Mouse (Mus musculus) T-cell, adult 2 months (primary cell): ENCODE measurements around the gene Dock10.
A peak's percentile ranks its signal among the peaks of the same experiment; 100 is the strongest.

Experiments
- DNase-seq: peaks from one replicate; pipeline ENCODE4 v3.0.0; 2022; ENCODE audit warnings: low spot score

Gene Dock10

DNA sequence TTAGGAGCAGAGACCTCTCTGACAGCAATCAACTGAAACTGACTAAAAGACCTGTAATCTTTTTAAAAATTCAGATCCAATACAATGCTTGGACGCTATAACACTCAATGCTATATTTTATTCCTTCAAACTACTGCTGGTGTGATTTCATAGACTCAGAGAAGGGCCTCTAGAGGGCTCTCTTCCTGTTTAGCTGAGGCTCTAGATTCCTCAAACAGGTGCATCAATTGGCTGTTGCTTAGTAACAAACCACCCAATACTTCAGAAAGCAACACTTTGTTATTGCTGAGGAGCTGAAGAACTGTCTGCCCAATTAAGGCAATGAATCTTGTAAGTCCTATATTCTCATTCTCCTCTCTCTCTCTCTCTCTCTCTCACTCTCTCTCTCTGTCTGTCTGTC, 30.1 kb downstream of the Dock10 start:
- peak; percentile 84 for DNase-seq

DNA sequence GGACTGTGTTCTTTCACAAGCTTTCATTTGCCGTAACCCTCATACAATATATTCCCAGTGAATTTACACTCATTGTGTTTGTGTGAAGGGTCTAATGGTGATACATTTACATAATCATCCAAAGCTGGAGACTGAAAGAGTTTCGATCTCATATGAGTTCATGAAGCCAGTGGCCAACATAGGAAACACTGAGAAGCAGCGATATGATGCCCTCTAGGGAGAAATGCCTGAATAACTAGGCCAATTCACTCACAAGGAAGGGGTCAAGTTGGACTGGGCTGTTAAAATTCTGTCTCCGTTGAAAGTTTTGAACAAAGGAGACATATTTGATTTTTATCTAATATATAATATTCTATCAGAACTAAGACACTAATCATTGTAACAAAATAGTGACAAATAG, 30.9 kb downstream of the Dock10 start:
- no peak for DNase-seq

DNA sequence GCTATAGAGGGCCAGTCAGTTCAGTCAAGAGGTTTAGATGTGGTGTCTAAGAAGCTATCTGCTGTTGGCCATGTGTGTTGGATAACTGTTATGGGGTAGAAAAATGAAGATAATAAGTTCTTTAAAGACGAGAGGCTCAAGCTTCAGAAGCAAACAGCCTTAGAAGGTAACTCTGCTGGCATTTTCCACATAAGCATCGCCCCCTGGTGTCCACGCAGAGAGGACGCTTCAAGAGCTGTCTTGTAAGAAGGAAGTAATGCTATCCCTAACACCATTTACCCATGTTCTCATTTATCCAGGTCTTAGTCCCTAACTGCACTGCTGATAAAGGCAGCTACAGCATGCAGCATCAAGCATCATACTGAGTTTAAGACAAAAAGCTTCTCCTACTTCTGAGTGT, 35.7 kb downstream of the Dock10 start:
- peak; percentile 77 for DNase-seq

DNA sequence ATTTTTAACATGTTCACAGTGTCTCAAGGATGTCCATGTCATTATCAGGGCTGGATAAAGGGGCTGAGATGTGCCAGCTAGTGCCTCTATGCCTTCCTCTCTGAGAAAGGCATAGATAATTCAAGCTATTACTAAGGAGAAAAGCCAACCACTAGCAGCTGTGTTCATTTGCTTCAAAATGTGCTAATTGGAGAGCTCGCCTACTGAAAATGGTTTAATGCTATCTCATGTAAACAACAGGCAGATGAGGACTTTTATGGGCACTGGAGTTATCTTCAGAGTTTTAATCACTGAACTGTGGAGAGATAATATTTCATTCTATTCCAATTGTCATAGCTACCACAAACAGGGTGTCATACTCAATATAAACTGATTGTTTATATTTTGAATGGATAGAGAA, 36.3 kb downstream of the Dock10 start:
- no peak for DNase-seq

DNA sequence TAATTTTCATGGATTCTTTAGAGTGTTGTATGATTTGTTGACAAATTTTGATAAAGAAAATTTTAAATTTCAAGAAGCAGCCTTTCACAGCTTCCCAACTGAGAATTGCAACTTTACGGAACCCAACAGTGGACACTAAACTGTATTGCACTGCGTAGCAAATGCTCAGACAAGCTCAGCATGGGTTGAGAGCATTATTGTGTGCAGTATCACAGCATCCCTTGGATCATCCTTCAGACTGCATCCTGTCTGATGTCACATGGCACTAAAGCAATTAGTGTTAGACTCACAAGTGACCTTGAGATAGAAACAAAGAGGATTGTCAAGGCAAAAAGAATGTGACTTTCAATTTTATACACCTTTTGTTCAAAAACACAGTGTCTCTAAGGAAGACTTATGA, 37.1 kb downstream of the Dock10 start:
- no peak for DNase-seq

DNA sequence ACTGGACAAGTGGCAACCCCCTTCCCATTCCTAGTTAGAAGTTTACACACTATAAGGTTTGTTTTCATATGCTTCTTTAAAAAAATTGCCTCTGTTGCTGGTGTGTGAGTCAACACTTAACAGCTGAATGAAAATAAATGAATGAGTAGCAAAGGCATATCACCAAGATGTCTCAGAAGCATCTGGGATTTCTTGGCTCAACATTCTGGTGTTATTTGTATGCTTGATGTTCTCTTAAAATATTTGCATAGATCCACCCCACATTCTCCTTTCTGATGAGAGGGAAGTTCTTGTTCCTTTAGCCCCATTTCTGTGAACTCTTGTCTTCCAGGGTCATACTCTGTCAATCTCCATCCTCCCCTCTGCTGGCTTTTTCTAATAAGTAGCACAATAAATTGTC, 38.2 kb downstream of the Dock10 start:
- DNase-seq = no peak

DNA sequence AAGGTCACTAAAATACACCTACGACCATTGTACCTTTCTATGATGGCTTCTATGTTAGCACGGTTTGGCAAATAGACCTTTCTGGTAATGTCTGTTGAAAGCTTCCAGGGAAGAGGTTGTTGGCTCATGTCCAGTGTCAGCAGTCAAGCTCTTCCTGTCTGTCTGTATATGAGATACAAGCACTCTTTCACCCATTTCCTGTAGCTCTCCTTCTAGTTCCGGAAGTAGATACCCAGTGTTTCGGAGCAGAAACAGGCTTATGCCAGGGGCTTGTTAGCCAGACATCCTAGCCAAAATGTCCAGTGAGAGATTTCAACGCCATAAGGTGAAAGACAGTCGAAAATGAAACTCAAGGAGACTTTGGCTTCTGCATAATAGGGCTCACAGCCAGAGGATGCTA, 38.9 kb downstream of the Dock10 start:
- peak; percentile 41 for DNase-seq

DNA sequence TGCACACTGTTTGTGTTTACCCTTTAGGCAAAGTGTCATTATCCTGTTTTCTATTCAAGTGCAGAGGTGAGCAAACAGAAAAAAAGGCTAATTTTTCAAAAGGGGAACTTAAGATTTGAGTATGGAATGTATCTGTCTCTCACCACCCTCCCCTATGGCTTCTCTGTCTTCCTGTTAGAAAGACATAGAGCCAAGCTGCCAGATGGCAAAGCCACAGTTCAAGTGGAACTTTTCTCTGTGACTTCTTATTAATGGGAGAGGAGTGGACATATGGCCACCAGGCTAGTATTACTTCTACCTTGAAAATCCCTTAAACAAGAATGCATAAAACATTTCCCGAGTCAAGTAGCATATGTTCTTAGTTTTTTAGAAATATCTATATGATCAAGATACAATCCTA, 39.7 kb downstream of the Dock10 start:
- DNase-seq = no peak

DNA sequence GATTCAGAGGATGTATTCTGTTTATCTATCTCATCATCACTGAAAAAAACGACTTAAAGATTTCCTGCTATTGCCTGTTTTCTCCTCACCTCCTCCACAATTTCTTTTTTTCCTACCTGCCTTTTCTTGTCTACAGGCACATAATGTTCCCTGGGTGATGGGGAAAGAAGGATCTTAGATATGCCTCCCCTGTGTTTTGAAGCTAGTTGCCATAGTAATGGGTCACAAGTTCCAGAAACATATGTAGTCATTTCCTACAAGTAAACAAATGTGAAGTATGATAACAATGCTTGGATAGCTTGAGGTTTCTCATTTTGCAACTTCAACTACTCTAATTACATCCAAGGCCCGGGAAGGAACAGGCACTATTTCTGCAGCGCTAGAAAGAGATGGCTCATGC, 42.4 kb downstream of the Dock10 start:
- no peak for DNase-seq

DNA sequence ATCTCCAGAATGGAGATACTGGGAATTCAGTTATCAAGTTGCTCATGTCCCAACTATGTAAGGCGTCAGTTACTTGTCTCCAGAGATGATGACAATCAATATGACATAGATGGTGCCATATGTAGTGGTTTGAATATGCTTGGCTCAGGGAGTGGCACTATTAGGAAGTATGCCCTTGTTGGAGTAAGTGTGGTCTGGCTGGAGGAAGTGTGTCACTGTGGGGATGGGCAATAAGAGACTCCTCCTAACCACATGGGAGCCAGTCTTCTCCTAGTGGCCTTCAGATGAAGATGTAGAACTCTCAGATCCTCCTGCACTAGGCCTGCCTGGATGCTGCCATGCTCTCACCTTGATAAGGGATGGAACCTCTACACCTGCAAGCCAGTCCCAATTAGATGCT, 44.4 kb downstream of the Dock10 start:
- no peak for DNase-seq

DNA sequence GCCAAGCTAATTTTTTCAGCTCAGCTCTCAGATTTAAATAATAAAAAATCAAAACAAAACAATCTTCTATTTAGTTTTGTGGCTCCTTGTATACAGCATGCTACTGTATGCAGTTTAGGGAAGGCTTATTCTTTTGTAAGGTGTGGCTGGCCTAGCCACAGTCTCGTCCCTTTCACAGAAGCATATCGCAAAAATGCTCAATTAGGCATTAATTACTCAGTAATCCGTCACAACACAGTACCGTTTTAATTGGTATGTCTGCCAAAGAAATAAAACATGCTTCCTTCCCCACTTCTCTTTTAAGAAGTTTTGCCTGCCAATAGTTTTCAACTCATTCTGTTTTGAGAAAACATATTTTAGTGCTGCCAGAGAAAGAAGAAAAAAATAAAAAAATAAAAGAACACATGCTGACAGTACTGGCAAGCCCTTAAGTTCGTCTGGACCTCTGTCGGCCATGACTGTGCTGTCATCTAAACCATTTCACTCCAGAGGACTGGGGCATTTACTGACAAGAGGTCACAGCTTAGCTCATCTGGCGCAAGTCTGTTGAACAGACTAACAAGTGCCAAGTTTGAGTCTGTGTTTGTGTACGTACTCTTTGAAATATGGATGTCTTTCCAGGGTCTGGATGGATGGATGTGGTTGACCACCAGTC, 47.6 kb downstream of the Dock10 start:
- DNase-seq = no peak

DNA sequence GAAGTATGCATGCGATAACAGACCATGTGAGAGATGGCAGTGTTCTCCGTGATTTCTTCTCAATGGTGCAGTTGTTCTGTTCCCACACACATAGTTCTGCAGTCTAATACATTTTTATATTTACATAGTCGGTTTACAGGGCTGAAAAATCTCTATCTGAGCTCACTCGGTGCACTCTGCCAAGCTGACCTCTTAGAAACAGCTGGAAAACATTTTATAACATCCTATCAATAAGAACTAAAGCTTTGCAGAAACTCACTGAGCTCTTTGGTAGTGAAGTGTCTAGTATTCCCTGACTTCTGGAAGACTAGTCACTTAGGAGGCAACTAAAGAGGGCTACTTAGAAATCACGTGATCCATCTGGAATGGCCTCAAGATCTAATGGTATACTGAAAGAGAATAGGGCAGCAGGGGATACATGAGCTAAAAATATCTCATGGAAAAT, 48.2 kb downstream of the Dock10 start:
- no peak for DNase-seq

DNA sequence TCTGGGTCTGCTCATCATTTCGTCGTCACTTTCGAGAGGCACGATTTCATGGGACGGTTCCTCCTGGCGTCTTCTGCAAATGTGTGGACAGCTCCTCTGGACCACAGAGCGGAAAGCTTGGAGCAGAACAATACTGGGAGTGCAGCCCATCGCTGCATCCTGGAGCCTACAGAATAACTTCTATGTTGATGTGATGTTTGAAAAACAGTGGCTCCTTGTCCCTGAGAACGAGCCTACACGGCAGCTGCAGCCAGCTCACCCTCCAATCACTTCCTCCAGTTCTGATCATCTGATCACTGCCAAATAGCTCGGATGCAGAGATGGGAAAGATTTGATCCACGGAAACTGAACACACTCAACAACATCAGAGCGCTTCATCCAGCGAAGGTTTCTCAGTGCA, 49.0 kb downstream of the Dock10 start:
- DNase-seq = no peak

DNA sequence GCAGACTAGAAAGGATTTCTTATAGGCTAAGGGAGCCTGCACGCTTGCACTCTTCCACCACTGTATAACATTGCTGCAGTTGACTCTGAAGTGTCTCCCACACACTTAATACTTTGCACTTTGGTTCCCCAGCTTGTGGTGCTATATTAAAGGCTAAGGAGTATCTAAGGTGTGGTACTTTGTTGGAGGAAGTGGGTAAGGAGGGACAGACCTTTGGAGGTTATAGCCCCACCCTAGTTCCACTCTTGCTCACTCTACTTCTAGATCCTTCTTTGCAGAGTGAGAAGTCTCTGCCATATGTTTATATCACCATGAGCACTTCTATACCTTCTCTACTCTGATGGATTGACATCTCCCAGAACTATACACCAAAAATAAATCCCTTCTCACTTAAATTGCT, 55.0 kb downstream of the Dock10 start:
- DNase-seq = peak; percentile 43

DNA sequence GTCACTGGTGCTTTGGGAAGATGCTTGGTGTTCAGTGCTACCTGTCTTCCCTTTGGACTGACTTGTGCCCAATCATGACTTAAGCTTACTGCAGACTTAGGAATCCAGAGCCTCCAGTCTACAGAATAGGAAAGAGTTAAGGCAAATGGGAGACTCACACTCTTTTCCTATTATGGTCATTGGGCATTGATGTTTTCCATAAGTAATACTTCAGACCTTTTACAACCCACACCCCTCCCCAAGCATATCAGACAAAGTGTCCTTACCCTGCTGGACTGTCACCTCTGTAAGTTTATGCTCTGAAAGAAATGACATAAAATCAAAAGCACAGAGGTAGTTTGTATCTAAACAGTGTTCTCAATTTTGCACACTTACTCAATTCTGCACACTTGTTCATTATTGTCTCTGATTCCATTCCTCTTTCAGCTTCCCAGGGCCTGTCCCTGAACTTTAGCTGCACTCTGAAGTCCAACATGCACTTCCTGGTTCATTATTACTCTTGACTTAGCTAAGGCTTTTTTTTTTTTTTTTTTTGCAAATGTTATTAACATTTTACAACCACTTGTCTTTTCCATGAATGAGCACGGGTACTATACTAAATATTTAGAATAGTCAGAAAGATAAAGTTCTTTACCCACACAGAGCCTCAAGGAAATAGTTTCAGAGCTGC, 82.2 kb downstream of the Dock10 start:
- DNase-seq = no peak

DNA sequence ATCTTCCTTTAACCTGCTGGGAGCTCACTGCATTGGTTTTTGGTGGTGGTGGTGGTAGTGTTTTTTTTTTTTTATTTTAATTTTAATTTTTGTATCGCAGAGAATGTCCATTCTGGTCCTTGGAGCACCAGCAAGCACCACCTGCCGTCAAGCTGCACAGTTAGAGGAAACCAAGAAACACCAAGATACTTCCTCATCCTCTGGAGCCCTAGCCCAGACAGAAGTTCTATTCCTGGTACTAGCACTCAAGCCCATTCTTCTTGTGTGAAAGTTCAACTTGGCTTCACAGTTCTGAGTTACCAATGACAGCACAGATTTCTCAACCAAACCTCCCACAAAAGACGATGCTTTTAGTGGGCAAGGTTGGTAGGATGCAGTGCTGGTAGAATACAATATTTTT, 86.6 kb downstream of the Dock10 start:
- DNase-seq = no peak

DNA sequence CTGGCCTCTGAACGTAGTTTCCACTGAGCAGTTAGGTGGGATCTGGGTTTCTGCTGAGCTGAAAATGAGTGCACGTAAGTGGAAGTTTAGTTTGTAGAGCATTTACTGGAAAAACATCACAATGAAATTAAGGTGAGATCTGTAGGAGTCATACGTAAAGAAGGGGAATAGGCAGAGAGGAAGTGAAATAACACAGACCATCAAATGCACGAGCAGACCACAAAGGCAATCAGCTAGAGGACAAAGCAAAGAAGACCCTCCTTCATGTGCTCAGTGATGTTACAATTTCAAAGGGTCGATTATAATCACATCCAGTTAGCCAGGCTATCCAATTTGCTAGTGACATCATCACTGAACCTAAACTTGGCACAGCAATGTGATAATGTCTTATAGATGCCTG, 87.3 kb downstream of the Dock10 start:
- no peak for DNase-seq

DNA sequence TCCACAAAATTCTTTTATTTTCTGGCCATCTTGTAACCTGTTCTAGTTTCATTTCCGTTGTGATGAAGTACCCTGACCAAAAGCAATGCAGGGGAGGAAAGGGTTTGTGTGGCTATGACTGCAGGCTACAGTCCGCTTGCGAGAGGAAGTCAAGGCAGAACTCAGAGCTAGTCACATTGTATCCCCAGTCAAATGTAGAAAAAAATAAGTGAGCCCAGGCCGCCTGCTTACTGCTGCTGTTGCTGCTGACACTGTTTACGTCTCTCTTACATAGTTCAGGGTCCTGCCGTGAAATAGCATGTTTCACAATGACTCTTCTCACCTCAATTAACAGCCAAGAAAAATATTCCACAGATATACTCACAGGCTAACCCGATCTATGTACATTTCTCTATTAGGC, 87.9 kb downstream of the Dock10 start:
- DNase-seq = peak; percentile 37

DNA sequence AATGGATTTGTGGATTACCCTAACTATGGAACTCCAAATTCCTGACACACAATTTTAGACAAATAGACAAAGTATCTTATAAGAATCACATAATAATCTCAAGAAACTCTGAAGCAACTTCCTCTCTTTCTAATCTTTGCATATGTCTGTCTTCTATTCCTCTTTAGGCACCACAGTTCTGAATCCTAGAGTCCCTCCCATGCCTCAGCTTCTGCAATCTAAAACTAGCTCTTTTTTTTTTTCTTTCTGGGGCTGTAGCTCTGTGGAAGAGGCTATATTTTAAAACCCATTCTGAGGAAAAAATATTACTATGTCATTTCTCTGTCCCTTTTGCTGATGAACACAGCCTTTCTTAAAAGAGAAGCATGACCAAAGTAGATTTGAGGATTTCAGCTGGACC, 92.6 kb downstream of the Dock10 start:
- no peak for DNase-seq

DNA sequence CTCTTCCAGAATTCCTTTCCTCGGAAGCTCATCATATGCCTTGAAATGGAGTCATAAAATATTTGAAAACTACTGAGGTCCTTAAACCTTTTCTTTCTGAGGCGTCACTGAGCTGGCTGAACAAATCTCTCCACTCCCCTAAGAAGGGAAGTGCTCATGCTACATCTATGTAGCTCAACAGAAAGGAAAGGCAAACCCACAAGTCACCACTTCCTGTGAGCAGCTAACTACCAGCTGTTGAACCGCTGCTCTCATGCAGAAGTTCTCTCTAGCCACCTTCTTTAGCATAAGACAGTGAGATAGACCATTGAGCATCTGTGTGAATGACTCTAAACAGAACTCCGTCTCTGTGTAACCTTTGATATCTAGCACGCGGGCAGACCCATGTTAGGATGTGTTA, 93.2 kb downstream of the Dock10 start:
- peak; percentile 89 for DNase-seq

DNA sequence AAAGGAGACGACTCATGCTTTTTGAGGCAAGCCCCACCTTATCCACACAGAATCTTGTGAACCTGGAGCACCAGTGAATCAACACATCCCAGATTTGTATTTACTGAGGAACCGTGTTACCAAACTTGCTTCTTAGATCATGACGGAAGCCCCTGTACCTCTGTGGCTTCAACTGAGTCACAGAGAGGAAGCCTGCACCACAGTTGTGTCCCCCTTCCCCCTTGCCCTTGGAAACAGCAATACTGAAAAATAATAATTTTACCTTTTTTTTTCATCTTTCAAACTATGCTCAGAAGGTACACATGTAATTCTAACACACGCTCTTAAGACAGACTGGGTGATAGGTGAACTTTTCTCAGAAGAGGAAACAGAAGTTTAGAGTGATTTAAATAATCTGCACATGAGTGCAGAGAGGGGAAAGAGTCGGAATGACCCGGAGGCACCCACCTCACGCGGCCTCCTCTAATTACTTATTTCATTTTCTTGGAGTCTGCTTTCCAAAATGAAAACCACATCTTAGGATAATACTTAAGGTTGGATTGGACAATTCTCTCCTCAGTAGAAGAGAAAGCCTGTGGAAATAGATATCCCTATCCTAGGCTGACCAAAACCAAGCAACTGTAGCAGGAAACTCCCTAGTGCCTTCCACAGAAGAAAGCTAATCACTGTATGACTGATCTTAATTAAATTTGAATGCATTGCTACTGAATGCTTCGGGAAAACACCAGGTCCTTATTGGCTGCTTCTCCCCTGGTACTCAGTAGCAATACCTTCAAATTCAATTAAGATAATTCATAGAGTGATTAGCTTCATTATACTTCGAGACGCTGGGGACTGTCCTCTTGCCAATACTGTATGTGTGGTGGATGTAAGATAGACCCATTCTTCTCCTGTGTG, 96.6 kb downstream of the Dock10 start:
- peak; percentile 33 for DNase-seq

DNA sequence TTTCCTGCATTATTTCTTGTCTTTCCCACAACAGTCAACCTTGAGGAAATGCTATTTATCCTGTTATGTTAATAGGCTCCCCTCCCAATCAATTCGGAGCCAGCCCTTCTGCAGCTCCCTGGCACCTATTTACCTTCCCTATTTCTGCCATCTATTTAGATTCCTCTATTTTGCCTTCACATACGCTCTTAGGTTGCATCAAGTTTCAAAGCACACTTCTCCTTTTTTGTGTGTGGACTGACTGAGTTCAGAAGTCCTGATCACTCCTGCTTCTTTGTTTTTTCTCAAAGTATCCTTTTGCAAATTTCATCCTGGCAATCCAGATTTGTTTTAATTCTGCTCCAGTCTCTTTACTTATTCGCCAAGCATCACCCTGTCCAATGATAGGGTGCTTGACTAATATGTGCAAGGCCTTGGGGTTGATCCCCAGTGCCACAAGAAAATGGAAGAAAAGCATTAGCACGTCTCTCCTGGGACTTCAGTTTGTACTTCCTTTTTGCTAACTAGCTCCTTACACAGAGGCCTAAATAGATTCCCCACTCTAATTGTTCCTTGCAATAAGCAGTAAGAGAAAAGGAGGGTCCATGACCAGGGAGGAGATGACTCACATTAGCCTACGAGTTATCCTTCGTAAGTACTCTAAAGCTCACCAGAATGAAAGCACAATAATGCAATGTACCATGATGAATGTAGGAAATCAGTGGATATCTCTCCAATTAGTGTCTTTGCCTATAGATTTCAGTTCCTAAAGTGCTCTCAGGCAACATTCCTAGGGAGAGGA, 98.7 kb downstream of the Dock10 start:
- DNase-seq = no peak
